Mouse (Mus musculus): ENCODE measurements around the gene Zfp9. TPM values are rescaled to one million over a fixed set of nuclear protein-coding genes. Genes with fewer than 3 reads are reported as not detected.

Gene Zfp9
- polyA plus RNA-seq (2014; fragmentation: Nextera tagmentation; extraction: Ambion mirVana): 12.9 and 15.6 TPM in 2 replicates

GRCm38 (mm10) chr6:118478957-118479708 is at the start of gene Zfp9:
Gene Zfp9 (minus strand): TSS chr6:118479320.
- Histone ChIP-seq H3K36me3 (ENCODE audit: control insufficient read depth, insufficient read depth, low read length) (peaks cover 11% of the 10 kb centered on the region; the same call in 1 of the 2 replicates), H3K4me2 (ENCODE audit: low read length) (peak within 1 kb of the TSS; percentile 76), H3K27me3 (ENCODE audit: control insufficient read depth, insufficient read depth, low read length) (peaks cover 17% of the 10 kb centered on the region), H3K27ac (replicated peaks; ENCODE audit: low read depth, low read length) (peak within 1 kb of the TSS; percentile 87), H3K4me3 (replicated peaks; ENCODE audit: low read depth, low read length) (peak within 1 kb of the TSS; percentile 54), H3K4me1 (ENCODE audit: control insufficient read depth, insufficient read depth, low read length) (peaks cover 16% of the 10 kb centered on the region), H3K9me3 (ENCODE audit: control insufficient read depth, low read length) (no peaks in the 10 kb centered on the region), H3K9ac (replicated peaks; ENCODE audit: low read length) (peak within 1 kb of the TSS; percentile 80)
- under 1% methylated on average over 51 of the region's 57 CpGs for WGBS
- ATAC-seq (ENCODE audit: low FRiP score, low TSS enrichment) (peak; percentile 92), DNase-seq (peak; percentile 88)

DNA sequence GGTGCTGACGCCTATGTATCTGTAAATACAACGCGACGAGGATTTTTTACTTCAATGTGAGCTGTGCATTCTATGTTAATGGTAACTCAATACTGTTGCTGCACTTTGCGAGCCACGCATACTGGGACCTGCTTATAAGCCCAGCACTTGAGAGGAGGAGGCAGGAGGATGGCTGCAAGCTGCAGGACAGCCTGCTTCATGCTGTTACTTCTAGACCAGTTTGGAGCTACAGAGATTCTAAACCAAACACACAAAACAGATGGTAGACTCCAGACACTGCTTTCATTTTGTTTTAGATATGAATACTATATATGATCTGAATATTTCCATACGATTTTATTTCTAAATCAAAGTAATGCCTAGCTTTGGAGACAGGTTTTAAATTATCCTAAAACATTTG is 41.5 kb upstream of the Zfp9 start:
- Histone ChIP-seq H3K4me2 (ENCODE audit: low read length) (no peak overlapping the region), H3K27ac (replicated peaks; ENCODE audit: low read depth, low read length) (no peak overlapping the region)

GRCm38 (mm10) chr6:118513335-118514012 is 34.4 kb upstream of the Zfp9 start:
- no peak overlapping the region for H3K4me3 ChIP-seq (replicated peaks; ENCODE audit: low read depth, low read length)
- no peaks in the 10 kb centered on the region for H3K9me3 ChIP-seq (ENCODE audit: control insufficient read depth, low read length)
- DNase-seq (no peak), ATAC-seq (ENCODE audit: low FRiP score, low TSS enrichment) (no peak)
- no peak overlapping the region for H3K9ac ChIP-seq (replicated peaks; ENCODE audit: low read length)
- no peaks in the 10 kb centered on the region for H3K4me1 ChIP-seq (ENCODE audit: control insufficient read depth, insufficient read depth, low read length)
- peaks cover 78% of the 10 kb centered on the region for H3K36me3 ChIP-seq (ENCODE audit: control insufficient read depth, insufficient read depth, low read length)
- no peak overlapping the region for H3K27ac ChIP-seq (replicated peaks; ENCODE audit: low read depth, low read length)
- no peak overlapping the region for H3K4me2 ChIP-seq (ENCODE audit: low read length)
- H3K27me3 ChIP-seq (ENCODE audit: control insufficient read depth, insufficient read depth, low read length): no peaks in the 10 kb centered on the region
- 97% methylated on average over 12 of the region's 12 CpGs for WGBS

More for the DNA sequence above, 41.5 kb upstream of the Zfp9 start:
- ATAC-seq (ENCODE audit: low FRiP score, low TSS enrichment): no peak
- no peaks in the 10 kb centered on the region for H3K27me3 ChIP-seq (ENCODE audit: control insufficient read depth, insufficient read depth, low read length)
- DNase-seq: no peak
- WGBS: 92% methylated on average over 7 of the region's 7 CpGs
- H3K4me1 ChIP-seq (ENCODE audit: control insufficient read depth, insufficient read depth, low read length): no peaks in the 10 kb centered on the region
- H3K4me3 ChIP-seq (replicated peaks; ENCODE audit: low read depth, low read length): no peak overlapping the region
- no peaks in the 10 kb centered on the region for H3K9me3 ChIP-seq (ENCODE audit: control insufficient read depth, low read length)
- no peak overlapping the region for H3K9ac ChIP-seq (replicated peaks; ENCODE audit: low read length)
- peaks cover 93% of the 10 kb centered on the region for H3K36me3 ChIP-seq (ENCODE audit: control insufficient read depth, insufficient read depth, low read length)

- Histone ChIP-seq H3K9me3 (ENCODE audit: control insufficient read depth, low read length) (no peaks in the 10 kb centered on the region), H3K4me1 (ENCODE audit: control insufficient read depth, insufficient read depth, low read length) (no peaks in the 10 kb centered on the region), H3K27me3 (ENCODE audit: control insufficient read depth, insufficient read depth, low read length) (no peaks in the 10 kb centered on the region), H3K27ac (replicated peaks; ENCODE audit: low read depth, low read length) (no peak overlapping the region), H3K36me3 (ENCODE audit: control insufficient read depth, insufficient read depth, low read length) (peaks cover 18% of the 10 kb centered on the region), H3K4me3 (replicated peaks; ENCODE audit: low read depth, low read length) (no peak overlapping the region), H3K9ac (replicated peaks; ENCODE audit: low read length) (no peak overlapping the region), H3K4me2 (ENCODE audit: low read length) (no peak overlapping the region)
- no peak for ATAC-seq (ENCODE audit: low FRiP score, low TSS enrichment)
- DNase-seq: no peak
- WGBS: 94% methylated on average over 7 of the region's 7 CpGs
Measured at GRCm38 (mm10) chr6:118499010-118499409, 19.9 kb upstream of the Zfp9 start.

DNA sequence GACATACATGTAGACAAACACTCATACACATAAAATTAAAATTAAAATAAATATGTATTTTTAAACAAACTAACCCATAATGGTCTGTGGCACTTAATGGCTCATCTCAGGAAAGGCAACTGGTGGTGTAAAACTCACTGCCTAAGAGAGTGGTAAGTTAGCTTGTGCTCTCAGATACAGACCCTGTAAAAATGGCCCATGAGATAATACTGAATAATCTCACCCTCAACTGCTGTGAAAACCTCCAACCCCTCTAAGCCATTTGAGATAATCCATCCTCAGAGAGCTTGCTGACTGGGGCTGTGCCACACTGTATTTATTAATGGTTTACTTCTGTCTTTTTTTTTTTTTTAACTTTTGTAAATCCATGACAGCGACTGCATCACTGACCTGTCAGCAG is 3.0 kb upstream of the Zfp9 start:
- 89% methylated on average over 1 of the region's 1 CpGs for WGBS
- Histone ChIP-seq H3K4me3 (replicated peaks; ENCODE audit: low read depth, low read length) (no peak overlapping the region), H3K27ac (replicated peaks; ENCODE audit: low read depth, low read length) (no peak overlapping the region), H3K36me3 (ENCODE audit: control insufficient read depth, insufficient read depth, low read length) (no peaks in the 10 kb centered on the region), H3K9me3 (ENCODE audit: control insufficient read depth, low read length) (no peaks in the 10 kb centered on the region), H3K4me1 (ENCODE audit: control insufficient read depth, insufficient read depth, low read length) (peaks cover 9% of the 10 kb centered on the region), H3K27me3 (ENCODE audit: control insufficient read depth, insufficient read depth, low read length) (peaks cover 17% of the 10 kb centered on the region), H3K4me2 (ENCODE audit: low read length) (no peak overlapping the region), H3K9ac (replicated peaks; ENCODE audit: low read length) (no peak overlapping the region)
- ATAC-seq (ENCODE audit: low FRiP score, low TSS enrichment): no peak
- DNase-seq: no peak

- H3K9ac ChIP-seq (replicated peaks; ENCODE audit: low read length): peak overlapping the region; percentile 80
- H3K27ac ChIP-seq (replicated peaks; ENCODE audit: low read depth, low read length): peak overlapping the region; percentile 87
- H3K4me1 ChIP-seq (ENCODE audit: control insufficient read depth, insufficient read depth, low read length): peaks cover 16% of the 10 kb centered on the region
- H3K36me3 ChIP-seq (ENCODE audit: control insufficient read depth, insufficient read depth, low read length): peaks cover 11% of the 10 kb centered on the region; the same call in 1 of the 2 replicates
- no peaks in the 10 kb centered on the region for H3K9me3 ChIP-seq (ENCODE audit: control insufficient read depth, low read length)
- H3K27me3 ChIP-seq (ENCODE audit: control insufficient read depth, insufficient read depth, low read length): peaks cover 17% of the 10 kb centered on the region
- WGBS: 12% methylated on average over 10 of the region's 10 CpGs
- DNase-seq: peak; percentile 58
- peak overlapping the region; percentile 76 for H3K4me2 ChIP-seq (ENCODE audit: low read length)
- H3K4me3 ChIP-seq (replicated peaks; ENCODE audit: low read depth, low read length): peak overlapping the region; percentile 54
- ATAC-seq (ENCODE audit: low FRiP score, low TSS enrichment): 0 out of 2 replicates have a peak, but pooled peaks have one; percentile 28
Measured at GRCm38 (mm10) chr6:118477875-118478785, 990 bp downstream of the Zfp9 start.

GRCm38 (mm10) chr6:118462069-118462705 is 16.9 kb downstream of the Zfp9 start:
- Histone ChIP-seq H3K36me3 (ENCODE audit: control insufficient read depth, insufficient read depth, low read length) (peaks cover 36% of the 10 kb centered on the region), H3K4me2 (ENCODE audit: low read length) (no peak overlapping the region), H3K4me1 (ENCODE audit: control insufficient read depth, insufficient read depth, low read length) (no peaks in the 10 kb centered on the region), H3K9me3 (ENCODE audit: control insufficient read depth, low read length) (no peaks in the 10 kb centered on the region), H3K27me3 (ENCODE audit: control insufficient read depth, insufficient read depth, low read length) (no peaks in the 10 kb centered on the region), H3K27ac (replicated peaks; ENCODE audit: low read depth, low read length) (no peak overlapping the region), H3K9ac (replicated peaks; ENCODE audit: low read length) (no peak overlapping the region), H3K4me3 (replicated peaks; ENCODE audit: low read depth, low read length) (no peak overlapping the region)
- WGBS: 81% methylated on average over 15 of the region's 15 CpGs
- DNase-seq (no peak), ATAC-seq (ENCODE audit: low FRiP score, low TSS enrichment) (no peak)

GRCm38 (mm10) chr6:118457726-118458125 is 21.4 kb downstream of the Zfp9 start:
- Histone ChIP-seq H3K36me3 (ENCODE audit: control insufficient read depth, insufficient read depth, low read length) (peaks cover 4% of the 10 kb centered on the region; the same call in 1 of the 2 replicates), H3K27me3 (ENCODE audit: control insufficient read depth, insufficient read depth, low read length) (no peaks in the 10 kb centered on the region), H3K4me2 (ENCODE audit: low read length) (no peak overlapping the region), H3K27ac (replicated peaks; ENCODE audit: low read depth, low read length) (no peak overlapping the region), H3K9me3 (ENCODE audit: control insufficient read depth, low read length) (no peaks in the 10 kb centered on the region), H3K4me3 (replicated peaks; ENCODE audit: low read depth, low read length) (no peak overlapping the region), H3K9ac (replicated peaks; ENCODE audit: low read length) (no peak overlapping the region), H3K4me1 (ENCODE audit: control insufficient read depth, insufficient read depth, low read length) (peaks cover 10% of the 10 kb centered on the region; the same call in 1 of the 2 replicates)
- DNase-seq: no peak
- WGBS: 93% methylated on average over 1 of the region's 1 CpGs
- no peak for ATAC-seq (ENCODE audit: low FRiP score, low TSS enrichment)
